Mouse (Mus musculus) hindlimb bud, embryonic 11.5 days (tissue): ENCODE results near the gene Sypl2.
"Not testable (repeated sequence)": the region's sequence is repeated elsewhere in the genome, so short reads cannot be mapped to it uniquely, and the experiment has no call there.

ENCODE experiments used
- DNase-seq: peaks from one replicate; pipeline ENCODE4 v3.0.0-alpha.2; 2012; ENCODE audit warnings: low read depth, low spot score; ENCODE audit errors: extremely low spot score

Sypl2 gene

GRCm38 (mm10) chr3:108226558-108227350 is at the start of gene Sypl2:
Gene Sypl2, minus strand, starts transcription at chr3:108226648.
- DNase-seq = no peak

GRCm38 (mm10) chr3:108259319-108259718 is 32.9 kb upstream of the Sypl2 start:
- DNase-seq = no peak

GRCm38 (mm10) chr3:108257831-108258500 is 31.5 kb upstream of the Sypl2 start:
- no peak for DNase-seq

- DNase-seq = peak; percentile 97
Observed at GRCm38 (mm10) chr3:108256719-108257637, 30.5 kb upstream of the Sypl2 start, which contains the start of gene Psma5. Gene Psma5, plus strand, starts transcription at chr3:108256926.

GRCm38 (mm10) chr3:108246857-108247256 is 20.4 kb upstream of the Sypl2 start:
- DNase-seq = no peak

- no peak for DNase-seq
Observed at GRCm38 (mm10) chr3:108241243-108241839, 14.9 kb upstream of the Sypl2 start.

GRCm38 (mm10) chr3:108237474-108238102 is 11.1 kb upstream of the Sypl2 start:
- DNase-seq = not testable (repeated sequence)

GRCm38 (mm10) chr3:108231646-108232045 is 5.2 kb upstream of the Sypl2 start:
- DNase-seq = no peak

GRCm38 (mm10) chr3:108227521-108227920 is 1.1 kb upstream of the Sypl2 start:
- DNase-seq = no peak

- no peak for DNase-seq
Observed at GRCm38 (mm10) chr3:108225711-108226557, 514 bp downstream of the Sypl2 start.

- no peak for DNase-seq
Observed at GRCm38 (mm10) chr3:108220661-108221060, 5.8 kb downstream of the Sypl2 start.

- DNase-seq = no peak
Observed at GRCm38 (mm10) chr3:108214734-108215133, 11.7 kb downstream of the Sypl2 start.

- DNase-seq = no peak
Observed at GRCm38 (mm10) chr3:108212406-108212805, 14.0 kb downstream of the Sypl2 start.

GRCm38 (mm10) chr3:108211845-108212244 is 14.6 kb downstream of the Sypl2 start:
- DNase-seq = no peak

- DNase-seq = no peak
Observed at GRCm38 (mm10) chr3:108210771-108211139, 15.7 kb downstream of the Sypl2 start, which contains the start of gene Atxn7l2. Gene Atxn7l2, minus strand, starts transcription at chr3:108210934.

- DNase-seq = peak; percentile 97
Observed at GRCm38 (mm10) chr3:108209946-108210770, 16.3 kb downstream of the Sypl2 start.

- DNase-seq = no peak
Observed at GRCm38 (mm10) chr3:108209536-108209935, 16.9 kb downstream of the Sypl2 start.

GRCm38 (mm10) chr3:108209001-108209400 is 17.4 kb downstream of the Sypl2 start:
- no peak for DNase-seq
